Mouse (Mus musculus): ENCODE measurements around the gene F11r. TPM values are rescaled to one million over a fixed set of nuclear protein-coding genes. Genes with fewer than 3 reads are reported as not detected.

The F11r gene
- polyA plus RNA-seq, 1 experiment from 2014 or later: 14.5 TPM

DNA sequence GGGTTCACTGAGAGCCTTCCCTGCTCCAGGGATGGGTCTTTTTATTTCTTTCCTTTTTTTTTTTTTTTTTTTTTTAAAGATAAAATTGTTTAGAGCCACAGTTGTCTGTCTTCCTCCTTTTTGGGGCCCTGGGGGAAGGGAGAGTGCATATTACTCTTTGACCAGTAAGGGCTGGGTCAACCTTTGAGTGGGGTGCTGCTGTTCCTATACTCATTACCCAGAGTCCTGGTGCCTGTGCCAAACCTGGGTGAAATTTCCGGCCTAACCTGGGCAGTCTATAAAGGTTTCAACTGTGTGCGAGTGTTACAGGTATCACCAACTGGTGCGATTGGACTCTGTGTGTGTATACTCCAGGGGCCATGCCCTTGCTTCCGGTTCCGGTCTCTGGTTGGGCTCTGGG lies 18.7 kb upstream of the F11r start, which contains the start of gene Tstd1:
Gene Tstd1 (plus strand): TSS at position 213 of the 400 bp plus-strand sequence.
- 90% methylated on average over 5 of the region's 5 CpGs for WGBS
- no peak within 1 kb of the TSS for H3K4me2 ChIP-seq (replicated peaks)
- no peak within 1 kb of the TSS for H3K4me3 ChIP-seq
- no peaks in the 10 kb centered on the region for H3K9me3 ChIP-seq (replicated peaks)
- H3K9ac ChIP-seq: peak within 1 kb of the TSS; percentile 1; the same call in 1 of the 2 replicates
- peaks cover 14% of the 10 kb centered on the region for H3K4me1 ChIP-seq
- H3K27ac ChIP-seq: peak within 1 kb of the TSS; percentile 36; the same call in 1 of the 2 replicates
- peak; percentile 2; the same call in 1 of the 2 replicates for ATAC-seq (ENCODE audit: low FRiP score)
- H3K36me3 ChIP-seq: peaks cover 58% of the 10 kb centered on the region
- no peaks in the 10 kb centered on the region for H3K27me3 ChIP-seq

GRCm38 (mm10) chr1:171419291-171419882 lies 17.9 kb upstream of the F11r start:
- peak; percentile 59 for ATAC-seq (ENCODE audit: low FRiP score)
- H3K36me3 ChIP-seq: peaks cover 58% of the 10 kb centered on the region
- H3K27ac ChIP-seq: peak overlapping the region; percentile 36; the same call in 1 of the 2 replicates
- H3K4me1 ChIP-seq: peaks cover 7% of the 10 kb centered on the region
- 58% methylated on average over 12 of the region's 12 CpGs for WGBS
- H3K27me3 ChIP-seq: no peaks in the 10 kb centered on the region
- H3K4me3 ChIP-seq: no peak overlapping the region
- peak overlapping the region; percentile 1; the same call in 1 of the 2 replicates for H3K9ac ChIP-seq
- no peaks in the 10 kb centered on the region for H3K9me3 ChIP-seq (replicated peaks)
- H3K4me2 ChIP-seq (replicated peaks): no peak overlapping the region

GRCm38 (mm10) chr1:171419905-171420304 lies 17.4 kb upstream of the F11r start:
- no peak overlapping the region for H3K4me3 ChIP-seq
- H3K9me3 ChIP-seq (replicated peaks): no peaks in the 10 kb centered on the region
- ATAC-seq (ENCODE audit: low FRiP score): peak; percentile 44
- H3K9ac ChIP-seq: no peak overlapping the region
- H3K27me3 ChIP-seq: no peaks in the 10 kb centered on the region
- H3K27ac ChIP-seq: peak overlapping the region; percentile 36
- H3K36me3 ChIP-seq: peaks cover 58% of the 10 kb centered on the region
- H3K4me1 ChIP-seq: peaks cover 7% of the 10 kb centered on the region
- 77% methylated on average over 5 of the region's 5 CpGs for WGBS
- H3K4me2 ChIP-seq (replicated peaks): no peak overlapping the region

- H3K27me3 ChIP-seq: no peaks in the 10 kb centered on the region
- peaks cover 7% of the 10 kb centered on the region for H3K4me1 ChIP-seq
- WGBS: 89% methylated on average over 8 of the region's 8 CpGs
- no peak for ATAC-seq (ENCODE audit: low FRiP score)
- H3K4me3 ChIP-seq: no peak overlapping the region
- H3K9me3 ChIP-seq (replicated peaks): no peaks in the 10 kb centered on the region
- no peak overlapping the region for H3K4me2 ChIP-seq (replicated peaks)
- no peak overlapping the region for H3K27ac ChIP-seq
- H3K36me3 ChIP-seq: peaks cover 33% of the 10 kb centered on the region
- H3K9ac ChIP-seq: no peak overlapping the region
Observed at GRCm38 (mm10) chr1:171422504-171423095, 14.7 kb upstream of the F11r start.

DNA sequence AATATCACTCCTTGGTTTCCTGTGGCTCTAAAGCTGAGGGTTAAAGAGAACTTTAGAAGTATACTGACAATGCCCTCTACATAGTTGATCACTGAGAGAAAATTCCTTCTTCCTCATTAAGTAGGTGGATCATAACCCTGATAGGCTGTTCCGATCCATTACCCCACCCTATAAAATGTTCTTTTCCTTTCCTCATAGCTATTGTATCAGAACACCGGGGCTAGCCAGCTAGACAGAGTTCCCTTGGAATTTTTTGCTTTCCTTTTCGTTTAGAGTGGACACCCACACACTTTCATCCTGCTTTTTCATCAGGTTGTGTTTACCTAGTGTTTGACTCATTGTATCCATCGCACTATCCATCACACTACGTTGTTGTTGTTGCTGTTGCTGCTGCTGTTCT lies 12.7 kb upstream of the F11r start:
- Histone ChIP-seq H3K27ac (no peak overlapping the region), H3K4me3 (no peak overlapping the region), H3K4me1 (no peaks in the 10 kb centered on the region), H3K36me3 (peaks cover 14% of the 10 kb centered on the region), H3K27me3 (no peaks in the 10 kb centered on the region), H3K4me2 (replicated peaks) (no peak overlapping the region), H3K9ac (no peak overlapping the region), H3K9me3 (replicated peaks) (no peaks in the 10 kb centered on the region)
- WGBS: 80% methylated on average over 5 of the region's 5 CpGs
- ATAC-seq (ENCODE audit: low FRiP score): no peak

DNA sequence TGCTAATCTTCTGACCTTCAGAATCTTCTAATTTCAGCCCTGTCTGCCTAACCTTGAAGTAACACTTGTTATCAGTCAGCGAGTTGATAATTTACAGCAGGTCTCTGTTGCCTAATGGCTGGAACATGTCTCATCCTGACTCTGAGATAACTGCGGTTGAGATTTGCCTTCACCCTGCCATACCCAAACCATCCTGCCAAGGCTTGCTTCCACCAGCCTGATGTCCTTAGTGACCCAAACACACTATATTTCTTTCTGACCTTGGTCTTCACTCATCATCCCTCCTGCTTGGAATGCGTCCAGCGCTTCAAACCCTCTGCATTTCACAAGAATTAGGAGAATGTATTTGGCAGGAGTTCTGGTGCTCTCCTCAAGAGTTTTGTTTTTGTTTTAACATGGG lies 12.2 kb upstream of the F11r start:
- 92% methylated on average over 4 of the region's 4 CpGs for WGBS
- Histone ChIP-seq H3K9me3 (replicated peaks) (no peaks in the 10 kb centered on the region), H3K27ac (no peak overlapping the region), H3K4me3 (no peak overlapping the region), H3K9ac (no peak overlapping the region), H3K27me3 (no peaks in the 10 kb centered on the region), H3K4me2 (replicated peaks) (no peak overlapping the region), H3K4me1 (no peaks in the 10 kb centered on the region), H3K36me3 (peaks cover 9% of the 10 kb centered on the region)
- no peak for ATAC-seq (ENCODE audit: low FRiP score)

DNA sequence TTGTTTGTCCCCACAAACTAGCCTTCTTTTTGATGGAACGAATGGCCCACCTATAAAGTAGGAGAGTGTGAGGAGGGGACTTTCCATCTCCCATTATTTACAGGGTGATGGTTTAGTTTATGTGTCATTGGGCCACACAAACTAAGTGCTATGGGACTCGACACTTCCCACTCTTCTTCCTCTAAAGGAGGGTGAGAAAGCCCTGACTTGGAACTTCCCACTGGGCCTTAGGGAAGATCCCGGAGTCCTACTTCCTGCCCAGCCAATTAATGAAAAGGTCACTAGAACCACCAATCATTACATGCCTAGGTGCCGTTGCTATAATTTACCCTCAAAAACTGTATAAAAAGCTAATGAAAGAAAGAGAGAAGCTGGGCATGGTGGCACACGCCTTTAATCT lies 5.2 kb upstream of the F11r start:
- H3K4me2 ChIP-seq (replicated peaks): no peak overlapping the region
- H3K27ac ChIP-seq: no peak overlapping the region
- H3K27me3 ChIP-seq: peaks cover 11% of the 10 kb centered on the region
- 86% methylated on average over 5 of the region's 5 CpGs for WGBS
- peaks cover 1% of the 10 kb centered on the region; the same call in 1 of the 2 replicates for H3K4me1 ChIP-seq
- no peaks in the 10 kb centered on the region for H3K9me3 ChIP-seq (replicated peaks)
- no peak overlapping the region for H3K4me3 ChIP-seq
- ATAC-seq (ENCODE audit: low FRiP score): no peak
- no peak overlapping the region for H3K9ac ChIP-seq
- no peaks in the 10 kb centered on the region for H3K36me3 ChIP-seq

- WGBS: 59% methylated on average over 7 of the region's 7 CpGs
- Histone ChIP-seq H3K27ac (no peak overlapping the region), H3K36me3 (no peaks in the 10 kb centered on the region), H3K27me3 (peaks cover 41% of the 10 kb centered on the region), H3K9ac (no peak overlapping the region), H3K4me3 (no peak overlapping the region), H3K9me3 (replicated peaks) (no peaks in the 10 kb centered on the region), H3K4me1 (peaks cover 5% of the 10 kb centered on the region), H3K4me2 (replicated peaks) (no peak overlapping the region)
- no peak for ATAC-seq (ENCODE audit: low FRiP score)
Observed at GRCm38 (mm10) chr1:171435288-171435814, 2.0 kb upstream of the F11r start.

- ATAC-seq (ENCODE audit: low FRiP score): no peak
Observed at GRCm38 (mm10) chr1:171435974-171436373, 1.4 kb upstream of the F11r start.

DNA sequence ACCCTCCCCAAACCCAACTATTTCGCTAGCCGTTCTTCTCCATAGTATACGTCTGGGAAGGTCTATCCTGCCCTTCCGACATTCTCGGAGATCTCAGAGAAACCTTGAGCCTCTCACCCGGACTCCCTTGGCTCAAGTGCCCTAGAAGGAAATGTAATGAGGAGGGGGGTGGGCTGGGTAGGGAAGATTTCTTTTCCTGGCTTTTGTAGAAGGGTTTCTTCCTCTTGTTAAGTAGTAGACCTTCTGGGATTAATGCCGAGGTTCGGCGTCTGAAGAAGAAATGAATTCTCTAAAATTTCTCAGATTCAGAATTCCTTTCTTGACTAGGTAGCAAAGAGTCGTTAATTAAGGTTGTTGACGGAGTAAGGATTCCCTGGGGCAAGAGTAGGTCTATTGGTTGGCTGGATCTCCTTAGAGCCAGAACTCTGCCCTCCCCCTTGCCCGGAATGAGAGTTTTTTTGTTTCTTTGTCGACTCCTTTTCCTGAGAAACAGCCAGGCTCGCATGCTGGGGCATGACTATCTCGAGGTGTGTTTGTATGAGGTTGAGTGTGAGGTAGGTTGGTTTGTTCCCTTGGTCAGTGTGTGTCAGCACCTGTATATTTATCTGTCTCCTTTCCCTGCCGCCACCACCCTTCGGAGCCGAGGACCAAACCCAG lies 807 bp downstream of the F11r start:
- no peak overlapping the region for H3K27ac ChIP-seq
- ATAC-seq (ENCODE audit: low FRiP score): 0 out of 2 replicates have a peak, but pooled peaks have one; percentile 9
- 7% methylated on average over 18 of the region's 18 CpGs for WGBS
- H3K4me1 ChIP-seq: peaks cover 5% of the 10 kb centered on the region
- H3K9ac ChIP-seq: no peak overlapping the region
- H3K9me3 ChIP-seq (replicated peaks): no peaks in the 10 kb centered on the region
- H3K27me3 ChIP-seq: peaks cover 41% of the 10 kb centered on the region
- H3K4me2 ChIP-seq (replicated peaks): peak overlapping the region; percentile 50
- no peaks in the 10 kb centered on the region for H3K36me3 ChIP-seq
- peak overlapping the region; percentile 38 for H3K4me3 ChIP-seq

More at GRCm38 (mm10) chr1:171435974-171436373, 1.4 kb upstream of the F11r start:
- 77% methylated on average over 1 of the region's 1 CpGs for WGBS
- Histone ChIP-seq H3K4me1 (peaks cover 5% of the 10 kb centered on the region), H3K9me3 (replicated peaks) (no peaks in the 10 kb centered on the region), H3K27me3 (peaks cover 41% of the 10 kb centered on the region), H3K36me3 (no peaks in the 10 kb centered on the region), H3K27ac (no peak overlapping the region), H3K4me3 (no peak overlapping the region), H3K4me2 (replicated peaks) (no peak overlapping the region), H3K9ac (no peak overlapping the region)

GRCm38 (mm10) chr1:171439072-171439471 lies 1.7 kb downstream of the F11r start:
- ATAC-seq (ENCODE audit: low FRiP score): no peak
- WGBS: 53% methylated on average over 8 of the region's 8 CpGs

DNA sequence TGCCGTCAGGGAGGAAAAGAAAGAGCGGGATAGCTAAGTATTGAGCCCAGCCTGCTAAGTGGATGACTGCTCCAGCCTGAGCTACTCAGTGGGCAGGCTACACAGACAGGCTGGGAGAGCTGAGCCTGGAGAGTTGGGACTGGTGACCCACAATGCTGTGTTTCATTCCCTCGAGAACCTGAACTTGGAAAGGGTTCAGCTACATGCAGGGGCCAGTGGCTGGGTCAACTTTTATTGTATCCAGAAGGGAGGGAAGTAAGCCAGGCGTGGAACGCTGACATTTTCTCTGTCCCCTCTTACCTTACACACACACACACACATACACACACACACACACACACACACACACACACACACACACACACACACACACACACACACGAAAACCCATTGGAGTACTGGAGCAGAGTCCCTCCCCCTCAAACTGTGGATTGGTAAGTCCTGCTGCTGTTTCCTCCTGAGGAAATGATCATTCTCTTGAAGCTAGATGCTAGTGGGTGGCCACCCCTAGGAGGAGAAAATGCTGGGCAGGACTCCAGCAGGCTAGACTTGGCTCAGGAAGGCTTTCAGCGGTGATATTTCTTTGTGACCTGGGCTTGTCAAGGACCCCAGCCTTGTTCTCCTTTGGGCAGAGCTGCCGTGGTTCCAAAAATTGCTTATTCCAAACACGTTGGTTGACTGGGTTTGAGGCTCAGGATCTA lies 2.8 kb downstream of the F11r start:
- Histone ChIP-seq H3K27me3 (peaks cover 41% of the 10 kb centered on the region), H3K27ac (no peak overlapping the region), H3K36me3 (no peaks in the 10 kb centered on the region), H3K4me3 (no peak overlapping the region), H3K4me2 (replicated peaks) (no peak overlapping the region), H3K9me3 (replicated peaks) (peaks cover 9% of the 10 kb centered on the region), H3K9ac (no peak overlapping the region), H3K4me1 (peaks cover 5% of the 10 kb centered on the region)
- 55% methylated on average over 9 of the region's 9 CpGs for WGBS
- no peak for ATAC-seq (ENCODE audit: low FRiP score)

More at GRCm38 (mm10) chr1:171439072-171439471, 1.7 kb downstream of the F11r start:
- Histone ChIP-seq H3K9ac (no peak overlapping the region), H3K4me2 (replicated peaks) (peak overlapping the region; percentile 50; the same call in 1 of the 2 replicates), H3K36me3 (no peaks in the 10 kb centered on the region), H3K27ac (no peak overlapping the region), H3K27me3 (peaks cover 41% of the 10 kb centered on the region), H3K9me3 (replicated peaks) (peaks cover 6% of the 10 kb centered on the region), H3K4me1 (peaks cover 5% of the 10 kb centered on the region), H3K4me3 (0 out of 2 replicates have a peak overlapping the region, but pooled peaks have one; percentile 38)

All from hindbrain, embryonic 12.5 days (tissue).